Mouse (Mus musculus): ENCODE measurements around the gene Rhbdf1. TPM values are rescaled to one million over a fixed set of nuclear protein-coding genes. Genes with fewer than 3 reads are reported as not detected.

Gene Rhbdf1
- polyA plus RNA-seq, 1 experiment from 2014 or later = 12.5 TPM

DNA sequence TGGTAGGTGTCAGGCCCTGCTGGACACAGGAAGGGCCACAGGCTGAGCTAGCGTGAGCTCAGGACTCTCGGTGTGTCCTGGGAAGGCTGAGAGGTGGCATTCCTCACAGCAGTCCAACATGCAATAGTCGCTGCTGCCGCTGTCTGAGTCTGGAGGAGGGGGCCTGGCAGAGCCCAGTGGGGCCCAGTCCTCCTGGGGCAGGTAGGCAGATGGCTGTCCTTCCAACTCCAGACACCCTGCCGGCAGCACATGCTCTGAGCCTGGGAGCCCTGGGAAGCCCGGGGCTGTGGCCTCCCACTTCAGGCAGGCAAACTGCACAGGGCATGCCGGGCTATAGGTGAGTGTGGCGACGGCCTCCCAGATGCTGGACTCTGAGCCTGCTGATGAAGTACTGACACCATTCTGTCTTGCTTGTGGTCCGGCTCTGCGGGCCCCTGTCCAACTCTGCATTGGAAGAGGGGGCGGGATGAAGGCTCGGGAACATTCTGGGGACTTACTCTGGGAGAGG, 31.4 kb downstream of the Rhbdf1 start:
- Histone ChIP-seq H3K36me3 (ENCODE audit: control insufficient read depth, insufficient read depth, low read length) (no peaks in the 10 kb centered on the region), H3K4me2 (ENCODE audit: low read depth, low read length) (no peak overlapping the region), H3K9ac (replicated peaks; ENCODE audit: low read depth, low read length) (no peak overlapping the region), H3K4me1 (ENCODE audit: control insufficient read depth, insufficient read depth, low read length) (no peaks in the 10 kb centered on the region), H3K27me3 (ENCODE audit: control insufficient read depth, insufficient read depth, low read length) (no peaks in the 10 kb centered on the region), H3K4me3 (ENCODE audit: low read depth, low read length) (no peak overlapping the region), H3K27ac (ENCODE audit: low read depth, low read length) (no peak overlapping the region), H3K9me3 (ENCODE audit: control insufficient read depth, low read length) (no peaks in the 10 kb centered on the region)
- ATAC-seq (ENCODE audit: low read depth) = no peak
- 67% methylated on average over 13 of the region's 13 CpGs for WGBS

DNA sequence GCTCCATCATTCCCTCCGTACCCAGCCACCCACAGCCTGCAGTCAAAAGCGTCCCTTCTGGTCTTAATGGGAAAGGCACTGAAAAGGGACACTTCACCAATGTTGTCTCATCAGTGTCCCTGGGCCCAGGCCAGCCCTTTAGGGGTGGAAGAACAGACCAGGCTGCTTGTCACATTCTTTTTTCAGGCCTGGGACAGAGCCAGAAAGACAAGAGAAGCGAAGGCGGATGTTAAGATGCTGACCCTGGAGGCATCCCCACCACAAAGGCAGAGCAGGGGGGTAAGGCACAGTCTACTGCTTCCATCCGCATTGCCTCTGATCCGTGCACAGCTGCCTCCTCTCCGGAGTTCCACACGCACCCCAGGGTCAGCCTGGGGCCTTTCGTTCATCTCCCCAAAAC, 32.0 kb downstream of the Rhbdf1 start:
- Histone ChIP-seq H3K36me3 (ENCODE audit: control insufficient read depth, insufficient read depth, low read length) (no peaks in the 10 kb centered on the region), H3K4me3 (ENCODE audit: low read depth, low read length) (no peak overlapping the region), H3K9ac (replicated peaks; ENCODE audit: low read depth, low read length) (no peak overlapping the region), H3K4me1 (ENCODE audit: control insufficient read depth, insufficient read depth, low read length) (no peaks in the 10 kb centered on the region), H3K27me3 (ENCODE audit: control insufficient read depth, insufficient read depth, low read length) (no peaks in the 10 kb centered on the region), H3K27ac (ENCODE audit: low read depth, low read length) (no peak overlapping the region), H3K9me3 (ENCODE audit: control insufficient read depth, low read length) (no peaks in the 10 kb centered on the region), H3K4me2 (ENCODE audit: low read depth, low read length) (no peak overlapping the region)
- ATAC-seq (ENCODE audit: low read depth) = no peak
- WGBS = 79% methylated on average over 9 of the region's 9 CpGs

DNA sequence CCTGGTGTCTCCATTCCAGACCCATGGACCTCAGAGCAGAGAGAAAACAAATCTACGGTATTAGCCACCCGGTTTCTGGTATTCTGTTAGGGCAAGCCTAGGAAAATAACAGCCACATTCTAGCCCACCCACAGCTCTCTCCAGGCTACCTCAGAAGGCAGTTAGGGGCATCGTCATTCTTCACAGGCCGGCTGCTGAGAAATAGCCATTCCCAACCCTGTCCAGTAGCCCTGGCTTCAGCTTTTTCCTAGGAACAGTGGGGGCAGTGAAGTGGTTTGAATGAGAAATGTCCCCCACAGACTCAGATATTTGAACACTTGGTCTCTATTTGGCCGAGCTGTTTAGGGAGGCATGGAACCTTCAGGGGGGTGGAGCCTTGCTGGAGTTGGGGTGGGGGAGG, 32.7 kb downstream of the Rhbdf1 start:
- Histone ChIP-seq H3K27ac (ENCODE audit: low read depth, low read length) (no peak overlapping the region), H3K36me3 (ENCODE audit: control insufficient read depth, insufficient read depth, low read length) (no peaks in the 10 kb centered on the region), H3K4me2 (ENCODE audit: low read depth, low read length) (no peak overlapping the region), H3K9me3 (ENCODE audit: control insufficient read depth, low read length) (no peaks in the 10 kb centered on the region), H3K4me1 (ENCODE audit: control insufficient read depth, insufficient read depth, low read length) (no peaks in the 10 kb centered on the region), H3K4me3 (ENCODE audit: low read depth, low read length) (no peak overlapping the region), H3K27me3 (ENCODE audit: control insufficient read depth, insufficient read depth, low read length) (no peaks in the 10 kb centered on the region), H3K9ac (replicated peaks; ENCODE audit: low read depth, low read length) (no peak overlapping the region)
- ATAC-seq (ENCODE audit: low read depth) = no peak
- WGBS = 68% methylated on average over 5 of the region's 5 CpGs

DNA sequence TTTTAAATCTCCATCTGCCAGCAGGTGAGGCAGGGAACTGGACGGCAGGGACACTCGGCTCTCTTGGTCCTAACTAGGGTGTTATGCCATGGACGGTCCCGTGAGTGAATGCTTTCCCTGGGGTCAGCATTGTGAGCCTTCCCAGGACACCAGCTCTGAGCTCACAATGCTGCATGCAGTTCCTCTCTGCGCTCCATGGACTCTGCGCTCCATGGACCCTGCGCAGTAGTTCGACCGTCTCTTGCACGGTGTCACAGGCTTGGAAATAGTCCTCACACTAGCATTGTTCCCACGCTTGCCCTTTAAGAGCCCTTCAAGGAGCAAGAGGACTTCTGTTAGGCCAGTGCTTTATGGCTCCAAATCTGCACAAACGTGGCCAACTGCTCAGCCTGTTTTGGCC, 33.2 kb downstream of the Rhbdf1 start:
- Histone ChIP-seq H3K27me3 (ENCODE audit: control insufficient read depth, insufficient read depth, low read length) (no peaks in the 10 kb centered on the region), H3K4me3 (ENCODE audit: low read depth, low read length) (no peak overlapping the region), H3K36me3 (ENCODE audit: control insufficient read depth, insufficient read depth, low read length) (no peaks in the 10 kb centered on the region), H3K4me1 (ENCODE audit: control insufficient read depth, insufficient read depth, low read length) (no peaks in the 10 kb centered on the region), H3K9ac (replicated peaks; ENCODE audit: low read depth, low read length) (no peak overlapping the region), H3K27ac (ENCODE audit: low read depth, low read length) (no peak overlapping the region), H3K4me2 (ENCODE audit: low read depth, low read length) (no peak overlapping the region), H3K9me3 (ENCODE audit: control insufficient read depth, low read length) (no peaks in the 10 kb centered on the region)
- ATAC-seq (ENCODE audit: low read depth) = no peak
- WGBS = 83% methylated on average over 12 of the region's 12 CpGs

DNA sequence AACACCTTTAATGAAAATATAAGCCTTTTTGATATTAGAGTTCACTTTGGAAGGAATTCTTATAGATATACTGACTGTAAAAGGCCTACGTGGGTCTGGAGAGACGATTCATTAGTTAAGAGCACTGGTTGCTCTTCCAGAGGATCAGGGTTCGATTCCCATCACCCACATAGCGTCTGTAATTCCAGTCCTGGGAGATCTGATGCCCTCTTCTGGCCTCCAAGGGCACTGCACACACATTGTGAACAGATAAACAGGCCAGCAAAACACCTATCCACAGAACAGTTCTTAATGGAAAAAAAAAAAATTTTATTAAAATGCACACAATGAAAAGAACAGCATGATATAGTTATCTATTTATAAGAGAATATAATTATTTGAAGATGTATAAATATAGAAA, 34.8 kb downstream of the Rhbdf1 start:
- 91% methylated on average over 4 of the region's 4 CpGs for WGBS
- H3K4me3 ChIP-seq (ENCODE audit: low read depth, low read length) = no peak overlapping the region

DNA sequence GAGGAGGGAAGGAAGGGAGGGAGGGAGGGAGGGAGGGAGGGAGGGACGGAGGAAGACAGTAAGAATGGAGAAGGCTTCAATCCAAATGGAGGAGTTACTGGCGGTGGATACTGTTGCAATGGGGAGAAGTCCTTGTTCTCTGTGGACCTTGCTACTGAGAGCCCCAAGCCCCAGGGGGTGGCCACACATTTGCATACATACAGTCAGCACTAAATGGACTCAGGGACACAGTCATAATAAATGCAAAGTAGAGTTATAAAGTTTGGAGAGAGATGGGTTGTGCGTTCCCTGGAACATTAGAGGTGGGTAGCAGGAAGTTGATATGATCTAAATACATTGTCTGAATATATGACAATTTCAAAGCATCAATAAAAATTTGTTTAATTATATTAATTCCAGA, 36.1 kb downstream of the Rhbdf1 start:
- Histone ChIP-seq H3K27ac (ENCODE audit: low read depth, low read length) (no peak overlapping the region), H3K36me3 (ENCODE audit: control insufficient read depth, insufficient read depth, low read length) (no peaks in the 10 kb centered on the region), H3K27me3 (ENCODE audit: control insufficient read depth, insufficient read depth, low read length) (no peaks in the 10 kb centered on the region), H3K4me1 (ENCODE audit: control insufficient read depth, insufficient read depth, low read length) (no peaks in the 10 kb centered on the region), H3K4me2 (ENCODE audit: low read depth, low read length) (no peak overlapping the region), H3K4me3 (ENCODE audit: low read depth, low read length) (no peak overlapping the region), H3K9me3 (ENCODE audit: control insufficient read depth, low read length) (no peaks in the 10 kb centered on the region), H3K9ac (replicated peaks; ENCODE audit: low read depth, low read length) (no peak overlapping the region)
- ATAC-seq (ENCODE audit: low read depth) = no peak
- WGBS = 76% methylated on average over 3 of the region's 3 CpGs

More for the DNA sequence above, 34.8 kb downstream of the Rhbdf1 start:
- Histone ChIP-seq H3K27me3 (ENCODE audit: control insufficient read depth, insufficient read depth, low read length) (no peaks in the 10 kb centered on the region), H3K9me3 (ENCODE audit: control insufficient read depth, low read length) (no peaks in the 10 kb centered on the region), H3K9ac (replicated peaks; ENCODE audit: low read depth, low read length) (no peak overlapping the region), H3K27ac (ENCODE audit: low read depth, low read length) (no peak overlapping the region), H3K4me2 (ENCODE audit: low read depth, low read length) (no peak overlapping the region), H3K36me3 (ENCODE audit: control insufficient read depth, insufficient read depth, low read length) (no peaks in the 10 kb centered on the region), H3K4me1 (ENCODE audit: control insufficient read depth, insufficient read depth, low read length) (no peaks in the 10 kb centered on the region)
- no peak for ATAC-seq (ENCODE audit: low read depth)

DNA sequence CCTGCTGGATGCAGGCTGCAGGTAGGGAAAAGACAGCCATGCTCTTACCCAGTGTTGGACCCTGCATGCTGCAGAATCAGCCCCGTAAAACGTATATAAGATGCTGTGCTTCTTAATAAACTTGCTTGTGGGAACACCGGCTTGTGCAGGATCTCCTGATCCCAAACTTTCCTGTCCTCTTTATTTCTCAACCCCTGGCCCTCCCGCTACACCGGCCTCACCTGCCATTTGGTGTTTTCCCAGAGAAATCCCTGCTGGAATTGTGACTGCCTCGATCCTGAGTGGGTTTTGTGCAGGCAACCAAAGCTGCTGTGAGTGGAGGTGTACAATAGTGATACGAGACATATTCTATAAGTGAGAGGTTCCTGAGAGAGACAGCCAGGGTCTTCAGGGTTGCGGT, 37.6 kb downstream of the Rhbdf1 start:
- no peak for ATAC-seq (ENCODE audit: low read depth)
- Histone ChIP-seq H3K9ac (replicated peaks; ENCODE audit: low read depth, low read length) (no peak overlapping the region), H3K4me1 (ENCODE audit: control insufficient read depth, insufficient read depth, low read length) (no peaks in the 10 kb centered on the region), H3K4me3 (ENCODE audit: low read depth, low read length) (no peak overlapping the region), H3K4me2 (ENCODE audit: low read depth, low read length) (no peak overlapping the region), H3K27ac (ENCODE audit: low read depth, low read length) (no peak overlapping the region), H3K27me3 (ENCODE audit: control insufficient read depth, insufficient read depth, low read length) (no peaks in the 10 kb centered on the region), H3K9me3 (ENCODE audit: control insufficient read depth, low read length) (no peaks in the 10 kb centered on the region), H3K36me3 (ENCODE audit: control insufficient read depth, insufficient read depth, low read length) (no peaks in the 10 kb centered on the region)
- 91% methylated on average over 8 of the region's 8 CpGs for WGBS

DNA sequence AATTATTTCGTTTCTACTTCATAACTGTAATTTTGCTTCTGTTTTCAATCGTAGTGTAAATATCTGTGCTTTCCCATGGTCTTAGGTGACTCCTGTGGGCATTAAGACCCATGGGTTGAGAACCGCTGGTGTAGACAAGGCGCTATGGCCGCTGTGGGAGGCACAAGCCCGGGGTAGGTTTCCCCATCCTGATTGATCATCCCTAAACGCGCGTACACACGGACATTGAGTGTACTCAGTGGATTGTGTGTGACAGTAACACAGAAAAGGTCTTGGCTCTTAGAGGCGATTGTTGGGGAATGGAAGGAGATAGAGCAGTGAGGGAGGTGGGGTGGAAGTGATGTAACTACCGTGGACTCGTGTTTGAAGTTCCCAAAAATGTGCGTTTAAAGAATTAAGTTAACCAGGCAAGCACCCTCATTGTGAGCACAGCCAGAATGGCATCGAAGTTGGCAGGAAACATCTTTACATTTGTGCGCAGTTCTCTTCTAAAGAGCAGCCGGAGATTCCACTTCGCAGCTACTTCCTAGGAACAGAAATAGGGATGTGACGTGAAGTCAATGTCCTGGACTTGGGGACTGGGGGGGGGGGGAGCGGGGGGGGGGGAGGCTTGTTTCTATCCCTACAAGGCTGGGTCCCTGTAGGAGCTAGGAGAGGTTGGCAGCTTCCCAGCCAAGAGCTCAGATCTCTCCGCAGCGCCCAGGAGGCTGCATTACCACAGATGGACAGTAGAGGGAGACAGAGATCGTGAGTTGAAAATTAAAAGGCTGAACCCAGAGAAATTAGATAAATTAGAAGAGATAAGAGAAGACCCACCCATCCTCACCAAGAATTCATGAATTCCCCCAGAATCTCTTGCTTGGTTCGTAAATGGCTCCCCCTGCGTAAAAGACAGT, 39.9 kb downstream of the Rhbdf1 start:
- no peak overlapping the region for H3K27ac ChIP-seq (ENCODE audit: low read depth, low read length)
- H3K4me3 ChIP-seq (ENCODE audit: low read depth, low read length) = no peak overlapping the region
- no peaks in the 10 kb centered on the region for H3K4me1 ChIP-seq (ENCODE audit: control insufficient read depth, insufficient read depth, low read length)
- no peaks in the 10 kb centered on the region for H3K27me3 ChIP-seq (ENCODE audit: control insufficient read depth, insufficient read depth, low read length)
- H3K36me3 ChIP-seq (ENCODE audit: control insufficient read depth, insufficient read depth, low read length) = no peaks in the 10 kb centered on the region
- 50% methylated on average over 24 of the region's 25 CpGs for WGBS
- peak; percentile 61; the same call in 1 of the 2 replicates for ATAC-seq (ENCODE audit: low read depth)
- no peak overlapping the region for H3K4me2 ChIP-seq (ENCODE audit: low read depth, low read length)
- H3K9ac ChIP-seq (replicated peaks; ENCODE audit: low read depth, low read length) = no peak overlapping the region
- H3K9me3 ChIP-seq (ENCODE audit: control insufficient read depth, low read length) = no peaks in the 10 kb centered on the region

DNA sequence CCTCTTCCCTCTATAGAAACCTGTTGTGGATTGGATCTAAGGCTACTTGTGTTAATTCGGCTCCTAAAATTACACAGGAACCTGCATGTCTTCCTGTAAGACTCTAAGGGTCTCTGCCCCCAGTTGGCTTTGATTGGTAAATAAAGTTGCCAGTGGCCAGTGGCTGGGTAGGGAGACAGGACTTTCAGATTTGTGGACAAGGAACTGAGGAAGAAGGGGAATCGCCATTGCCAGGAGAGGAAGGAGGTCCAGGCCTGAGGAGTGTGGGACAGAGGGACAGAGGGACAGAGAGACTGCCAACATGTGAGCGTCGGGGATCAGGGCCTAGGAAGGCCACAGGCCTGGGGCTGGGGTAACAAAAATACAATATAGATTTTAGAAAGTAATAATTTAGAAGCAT, 40.9 kb downstream of the Rhbdf1 start:
- Histone ChIP-seq H3K4me1 (ENCODE audit: control insufficient read depth, insufficient read depth, low read length) (no peaks in the 10 kb centered on the region), H3K4me3 (ENCODE audit: low read depth, low read length) (no peak overlapping the region), H3K9ac (replicated peaks; ENCODE audit: low read depth, low read length) (no peak overlapping the region), H3K9me3 (ENCODE audit: control insufficient read depth, low read length) (no peaks in the 10 kb centered on the region), H3K27me3 (ENCODE audit: control insufficient read depth, insufficient read depth, low read length) (no peaks in the 10 kb centered on the region), H3K4me2 (ENCODE audit: low read depth, low read length) (no peak overlapping the region), H3K27ac (ENCODE audit: low read depth, low read length) (no peak overlapping the region), H3K36me3 (ENCODE audit: control insufficient read depth, insufficient read depth, low read length) (no peaks in the 10 kb centered on the region)
- WGBS = 85% methylated on average over 4 of the region's 4 CpGs
- no peak for ATAC-seq (ENCODE audit: low read depth)
